Mouse (Mus musculus): ENCODE data around the gene Msl3. TPM values are rescaled to one million over a fixed set of nuclear protein-coding genes. Genes with fewer than 3 reads are reported as not detected.

The Msl3 gene
- total RNA-seq (2014; fragmentation: Nextera tagmentation) (86.3 and 103 TPM in 2 replicates), total RNA-seq (2017) (95.0 and 113 TPM in 2 replicates), polyA plus RNA-seq (2012) (12.4 and 18.1 TPM in 2 replicates)

DNA sequence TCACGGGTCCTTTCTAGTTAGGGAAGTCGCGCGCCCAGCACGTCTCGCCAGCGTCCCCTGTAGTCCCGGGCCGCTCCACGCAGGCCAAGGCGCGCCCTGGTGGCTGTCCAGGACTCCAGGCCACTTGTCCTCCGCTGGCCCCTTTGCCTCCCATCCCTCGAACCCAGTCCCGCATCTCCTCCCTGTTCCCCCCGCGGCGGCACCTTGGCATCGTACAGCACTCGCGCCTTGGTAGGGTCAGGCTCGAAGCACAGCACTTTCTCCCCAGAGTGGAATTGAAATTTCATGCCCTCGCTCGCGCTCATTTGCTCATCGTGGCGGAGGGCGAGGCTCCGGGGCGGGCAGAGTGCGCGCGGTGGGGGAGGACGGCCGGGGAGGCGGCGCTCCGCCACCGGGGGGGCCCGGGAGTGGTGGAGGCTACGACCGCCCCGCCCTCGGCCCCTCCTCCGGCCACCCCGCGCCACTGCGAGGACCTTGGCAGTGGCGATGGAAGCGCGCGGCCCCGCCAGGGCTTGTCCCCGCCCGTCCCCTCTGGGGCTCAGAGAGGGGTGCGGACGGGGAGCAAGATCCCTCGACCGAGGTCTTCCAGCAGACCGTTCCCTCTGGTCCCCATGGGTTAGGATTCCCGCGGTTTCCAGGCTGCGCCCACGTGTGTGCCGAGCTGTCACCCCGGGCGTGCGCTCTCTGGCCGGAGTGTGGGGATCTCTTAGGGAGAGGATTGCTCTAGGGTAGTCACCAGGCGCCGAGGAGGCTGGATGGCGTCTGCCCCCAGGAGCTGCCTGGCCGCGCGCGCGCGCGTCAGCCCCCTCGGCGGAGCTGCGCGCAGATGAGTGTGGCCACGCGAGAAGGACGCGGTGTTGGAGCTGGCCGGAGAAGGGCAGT is at the start of gene Msl3:
Gene Msl3, minus strand, starts transcription at position 374 of the 882 bp plus-strand sequence.
- TF ChIP-seq POLR2AphosphoS5 (IDR thresholded peaks at IDR 0.05; ENCODE audit: insufficient replicate concordance, low read depth, low read length) (no peak), CTCF (IDR thresholded peaks at IDR 0.05; ENCODE audit: low read depth, low read length) (no peak), TAL1 (conservative IDR thresholded peaks at IDR 0.05; ENCODE audit: low read depth, low read length) (no peak), GATA1 (IDR thresholded peaks at IDR 0.05; ENCODE audit: borderline replicate concordance, low read length) (no peak), GATA2 (IDR thresholded peaks at IDR 0.05; ENCODE audit: borderline replicate concordance, low read depth, low read length) (no peak)
- DNase-seq (ENCODE audit: low spot score) (peak; percentile 76), ATAC-seq (ENCODE audit: extremely low read depth, insufficient number of reproducible peaks, low FRiP score, poor library complexity, severe bottlenecking) (peak; percentile 72)
- Histone ChIP-seq H3K9me3 (replicated peaks) (no peaks in the 10 kb centered on the region), H3K4me1 (ENCODE audit: insufficient read depth, low read depth, low read length) (peaks cover 7% of the 10 kb centered on the region; the same call in 1 of the 2 replicates), H3K4me3 (ENCODE audit: low read depth, low read length) (peak within 1 kb of the TSS; percentile 75), H3K27me3 (ENCODE audit: insufficient read depth, low read length) (no peaks in the 10 kb centered on the region), H3K36me3 (replicated peaks) (peaks cover 16% of the 10 kb centered on the region)

DNA sequence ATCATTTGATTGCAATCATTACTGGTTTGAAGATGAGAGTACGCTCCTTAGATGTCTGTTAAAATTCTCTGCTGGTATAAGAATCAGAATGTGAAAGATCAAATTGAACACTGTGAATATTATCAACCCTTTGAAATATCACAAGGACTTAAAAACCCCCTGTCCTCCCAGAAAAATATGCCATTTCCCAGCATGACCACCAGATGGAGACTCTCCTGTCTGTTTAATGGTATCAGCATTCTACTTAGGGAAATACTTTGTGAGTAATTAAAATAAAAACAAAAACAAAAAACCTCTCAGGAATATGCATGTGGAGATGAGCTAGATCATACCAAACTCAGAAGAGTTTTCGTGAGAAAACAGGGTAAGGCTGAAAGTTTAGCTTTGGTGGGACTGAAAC is 44.3 kb upstream of the Msl3 start:
- H3K4me1 ChIP-seq (ENCODE audit: insufficient read depth, low read depth, low read length) = no peaks in the 10 kb centered on the region
- ATAC-seq (ENCODE audit: extremely low read depth, insufficient number of reproducible peaks, low FRiP score, poor library complexity, severe bottlenecking) (no peak), DNase-seq (ENCODE audit: low spot score) (peak; percentile 0)
- TF ChIP-seq GATA2 (IDR thresholded peaks at IDR 0.05; ENCODE audit: borderline replicate concordance, low read depth, low read length) (no peak), POLR2AphosphoS5 (IDR thresholded peaks at IDR 0.05; ENCODE audit: insufficient replicate concordance, low read depth, low read length) (no peak), CTCF (IDR thresholded peaks at IDR 0.05; ENCODE audit: low read depth, low read length) (no peak), GATA1 (IDR thresholded peaks at IDR 0.05; ENCODE audit: borderline replicate concordance, low read length) (no peak), TAL1 (conservative IDR thresholded peaks at IDR 0.05; ENCODE audit: low read depth, low read length) (no peak)
- no peak overlapping the region for H3K4me3 ChIP-seq (ENCODE audit: low read depth, low read length)
- H3K27me3 ChIP-seq (ENCODE audit: insufficient read depth, low read length) = no peaks in the 10 kb centered on the region
- H3K9me3 ChIP-seq (replicated peaks) = no peaks in the 10 kb centered on the region
- H3K36me3 ChIP-seq (replicated peaks) = no peaks in the 10 kb centered on the region

GRCm38 (mm10) chrX:168674407-168674962 is 787 bp upstream of the Msl3 start:
- H3K36me3 ChIP-seq (replicated peaks) = peaks cover 10% of the 10 kb centered on the region
- no peaks in the 10 kb centered on the region for H3K9me3 ChIP-seq (replicated peaks)
- H3K4me3 ChIP-seq (ENCODE audit: low read depth, low read length) = peak overlapping the region; percentile 75
- ATAC-seq (ENCODE audit: extremely low read depth, insufficient number of reproducible peaks, low FRiP score, poor library complexity, severe bottlenecking) (no peak), DNase-seq (ENCODE audit: low spot score) (no peak)
- no peaks in the 10 kb centered on the region for H3K27me3 ChIP-seq (ENCODE audit: insufficient read depth, low read length)
- peaks cover 7% of the 10 kb centered on the region; the same call in 1 of the 2 replicates for H3K4me1 ChIP-seq (ENCODE audit: insufficient read depth, low read depth, low read length)
- TF ChIP-seq GATA1 (IDR thresholded peaks at IDR 0.05; ENCODE audit: borderline replicate concordance, low read length) (no peak), GATA2 (IDR thresholded peaks at IDR 0.05; ENCODE audit: borderline replicate concordance, low read depth, low read length) (no peak), POLR2AphosphoS5 (IDR thresholded peaks at IDR 0.05; ENCODE audit: insufficient replicate concordance, low read depth, low read length) (no peak), TAL1 (conservative IDR thresholded peaks at IDR 0.05; ENCODE audit: low read depth, low read length) (no peak), CTCF (IDR thresholded peaks at IDR 0.05; ENCODE audit: low read depth, low read length) (no peak)

DNA sequence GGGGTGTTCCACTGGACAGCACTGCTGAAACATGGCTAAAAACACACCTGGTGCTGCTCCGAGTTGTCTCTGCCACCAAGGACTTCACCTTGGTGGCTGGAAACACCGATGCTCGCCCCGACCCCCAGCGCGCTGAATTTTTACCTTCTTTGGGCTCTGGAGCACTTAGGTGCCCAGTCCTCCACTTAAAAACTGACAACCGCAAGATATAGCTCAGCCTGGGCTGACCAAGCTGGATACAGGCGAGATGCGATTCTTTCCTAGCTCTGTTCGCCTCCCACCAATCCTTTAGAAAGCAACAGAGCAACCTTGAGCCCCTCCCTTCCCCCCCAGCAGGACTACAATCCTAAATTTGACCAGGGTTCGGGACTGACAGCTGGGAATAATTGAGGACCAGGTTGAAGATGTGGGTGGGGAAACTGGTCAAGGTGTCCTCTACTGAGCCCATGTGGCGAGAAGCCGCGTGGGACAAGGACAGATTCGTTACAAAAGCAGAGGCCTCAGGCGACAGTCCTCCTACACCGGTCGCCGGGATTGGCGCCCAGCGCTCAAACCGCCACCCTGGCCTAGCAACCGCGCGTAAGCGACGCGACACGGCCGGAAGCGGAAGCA is 679 bp downstream of the Msl3 start:
- H3K4me1 ChIP-seq (ENCODE audit: insufficient read depth, low read depth, low read length) = peaks cover 7% of the 10 kb centered on the region; the same call in 1 of the 2 replicates
- DNase-seq (ENCODE audit: low spot score) (no peak), ATAC-seq (ENCODE audit: extremely low read depth, insufficient number of reproducible peaks, low FRiP score, poor library complexity, severe bottlenecking) (no peak)
- no peaks in the 10 kb centered on the region for H3K27me3 ChIP-seq (ENCODE audit: insufficient read depth, low read length)
- TF ChIP-seq GATA2 (IDR thresholded peaks at IDR 0.05; ENCODE audit: borderline replicate concordance, low read depth, low read length) = no peak
- no peak for TF ChIP-seq POLR2AphosphoS5 (IDR thresholded peaks at IDR 0.05; ENCODE audit: insufficient replicate concordance, low read depth, low read length)
- TF ChIP-seq TAL1 (conservative IDR thresholded peaks at IDR 0.05; ENCODE audit: low read depth, low read length) = no peak
- TF ChIP-seq GATA1 (IDR thresholded peaks at IDR 0.05; ENCODE audit: borderline replicate concordance, low read length) = no peak
- no peaks in the 10 kb centered on the region for H3K9me3 ChIP-seq (replicated peaks)
- H3K4me3 ChIP-seq (ENCODE audit: low read depth, low read length) = peak overlapping the region; percentile 75
- H3K36me3 ChIP-seq (replicated peaks) = peaks cover 22% of the 10 kb centered on the region

DNA sequence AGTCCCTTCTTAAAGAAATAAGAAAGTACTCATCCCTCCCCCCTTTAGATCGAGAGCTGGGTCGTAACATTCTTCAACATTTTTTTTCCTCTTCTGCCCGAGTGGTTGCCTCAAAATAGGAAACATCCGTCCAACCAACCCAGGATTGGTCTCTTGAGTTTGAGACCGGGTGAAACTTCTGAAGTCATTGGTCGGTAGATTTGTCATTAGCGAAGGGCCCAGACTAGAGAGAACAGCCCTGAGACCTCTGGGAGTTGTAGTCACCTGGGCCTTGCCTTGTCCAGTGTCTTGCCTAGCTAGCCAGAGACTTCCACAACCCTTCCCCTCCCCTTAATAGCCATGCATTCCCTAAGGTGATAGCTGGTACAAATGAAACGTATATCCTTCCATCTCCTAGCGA is 1.3 kb downstream of the Msl3 start:
- Histone ChIP-seq H3K9me3 (replicated peaks) (no peaks in the 10 kb centered on the region), H3K4me1 (ENCODE audit: insufficient read depth, low read depth, low read length) (peaks cover 7% of the 10 kb centered on the region; the same call in 1 of the 2 replicates), H3K4me3 (ENCODE audit: low read depth, low read length) (peak overlapping the region; percentile 75), H3K27me3 (ENCODE audit: insufficient read depth, low read length) (no peaks in the 10 kb centered on the region), H3K36me3 (replicated peaks) (peaks cover 28% of the 10 kb centered on the region)
- peak; percentile 50 for DNase-seq (ENCODE audit: low spot score)
- peak; percentile 84 for ATAC-seq (ENCODE audit: extremely low read depth, insufficient number of reproducible peaks, low FRiP score, poor library complexity, severe bottlenecking)
- TF ChIP-seq GATA1 (IDR thresholded peaks at IDR 0.05; ENCODE audit: borderline replicate concordance, low read length) (no peak), CTCF (IDR thresholded peaks at IDR 0.05; ENCODE audit: low read depth, low read length) (no peak), GATA2 (IDR thresholded peaks at IDR 0.05; ENCODE audit: borderline replicate concordance, low read depth, low read length) (no peak), POLR2AphosphoS5 (IDR thresholded peaks at IDR 0.05; ENCODE audit: insufficient replicate concordance, low read depth, low read length) (no peak), TAL1 (conservative IDR thresholded peaks at IDR 0.05; ENCODE audit: low read depth, low read length) (no peak)

Measured in G1E (cell line).